Mouse (Mus musculus) neural tube, embryonic 11.5 days (tissue): ENCODE data around the gene Timp2. TPM values are rescaled to one million over a fixed set of nuclear protein-coding genes. Genes with fewer than 3 reads are reported as not detected.
"Not testable (repeated sequence)": the region's sequence is repeated elsewhere in the genome, so short reads cannot be mapped to it uniquely, and the experiment has no call there.

ENCODE experiments used
- ATAC-seq: fragments of 200-750 bp; cut with Nextera tagmentation; 2 replicates; pipeline ENCODE4 v1.8.0; 2017; ENCODE audit warnings: moderate number of reproducible peaks, mild to moderate bottlenecking, moderate TSS enrichment, moderate library complexity; ENCODE audit not compliant: insufficient read depth, low FRiP score, low TSS enrichment
- DNase-seq: peaks from one replicate; pipeline ENCODE4 v3.0.0-alpha.2; 2015; ENCODE audit warnings: low spot score
- H3K27ac ChIP-seq: fragments of 300-500 bp; sonication (generic); 2 replicates; pipeline ENCODE4 v1.5.1; 2014; ENCODE audit warnings: low read depth, mild to moderate bottlenecking, low read length
- H3K27me3 ChIP-seq: fragments of 300-500 bp; sonication (generic); 2 replicates; pipeline ENCODE4 v1.6.1; 2014; ENCODE audit warnings: mild to moderate bottlenecking, low read length, mixed read lengths; ENCODE audit not compliant: control insufficient read depth, insufficient read depth
- H3K36me3 ChIP-seq: fragments of 300-500 bp; sonication (generic); 2 replicates; pipeline ENCODE4 v1.6.1; 2014; ENCODE audit warnings: mild to moderate bottlenecking, low read length, moderate library complexity, mixed read lengths; ENCODE audit not compliant: control insufficient read depth, insufficient read depth
- H3K4me1 ChIP-seq: fragments of 300-500 bp; sonication (generic); 2 replicates; pipeline ENCODE4 v1.6.1; 2014; ENCODE audit warnings: low read length, mixed read lengths; ENCODE audit not compliant: control insufficient read depth, insufficient read depth
- H3K4me2 ChIP-seq: fragments of 300-500 bp; sonication (generic); 2 replicates; pipeline ENCODE4 v1.6.1; 2014; ENCODE audit warnings: low read depth, mild to moderate bottlenecking, moderate library complexity
- H3K4me3 ChIP-seq: fragments of 300-500 bp; sonication (generic); 2 replicates; pipeline ENCODE4 v1.5.1; 2014; ENCODE audit warnings: low read depth, low read length
- H3K9ac ChIP-seq: fragments of 300-500 bp; sonication (generic); 2 replicates; pipeline ENCODE4 v1.6.1; 2014; ENCODE audit warnings: mild to moderate bottlenecking, low read length
- H3K9me3 ChIP-seq: fragments of 300-500 bp; sonication (generic); 2 replicates; pipeline ENCODE4 v1.6.1; 2016; ENCODE audit warnings: low read length; ENCODE audit not compliant: control insufficient read depth
- WGBS: fragments of 180-500 bp; shearing (Covaris S2); extraction: QIAGEN DNeasy Blood & Tissue Kit; methylation state at CpG from one replicate; pipeline ENCODE4 v1.1.7; 2014; 5-methylcytosine and 5-hydroxymethylcytosine counted together
- polyA plus RNA-seq: library from polyadenylated mRNA; unstranded; fragments of >200 nt; fragmentation: Nextera tagmentation; extraction: Ambion mirVana; gene quantifications from 2 replicates; pipeline ENCODE4 v1.2.1, GENCODE M21; 2014

Timp2 gene
- polyA plus RNA-seq, 1 experiment from 2014 or later = 46.4 TPM

DNA sequence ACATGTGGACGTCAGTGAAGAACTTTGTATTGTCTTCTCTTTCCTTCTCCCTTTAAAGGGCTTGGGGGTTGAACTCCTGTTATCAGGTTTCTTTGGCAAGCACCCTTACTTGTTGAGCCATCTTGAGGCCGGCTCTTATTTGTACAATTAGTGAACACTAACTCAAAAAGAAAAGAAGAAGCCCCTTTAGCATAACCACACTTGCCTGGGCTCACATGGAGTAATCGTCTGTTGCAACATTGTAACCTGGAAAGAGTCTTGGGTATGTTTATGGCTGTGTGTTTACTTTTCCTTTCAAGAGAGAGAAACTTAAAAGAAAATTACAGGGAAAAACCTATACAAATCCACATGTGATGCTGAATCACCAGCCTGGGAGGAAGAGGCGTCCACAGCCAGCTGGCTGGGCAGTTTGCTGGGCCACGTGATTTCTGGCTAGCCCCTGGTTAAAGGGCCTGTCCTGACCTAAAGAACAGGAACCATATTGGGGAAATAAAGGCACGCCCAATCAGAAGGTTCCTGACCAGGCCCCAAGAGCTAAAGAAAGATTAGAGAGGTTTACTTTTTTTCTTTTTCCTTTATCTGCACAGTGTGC lies 43.3 kb downstream of the Timp2 start:
- 84% methylated on average over 6 of the region's 6 CpGs for WGBS
- peaks cover 8% of the 10 kb centered on the region for H3K36me3 ChIP-seq

GRCm38 (mm10) chr11:118307962-118308361 lies 47.6 kb downstream of the Timp2 start:
- H3K9me3 ChIP-seq, H3K9ac ChIP-seq, H3K27me3 ChIP-seq, H3K36me3 ChIP-seq, H3K27ac ChIP-seq, H3K4me2 ChIP-seq, ATAC-seq, H3K4me3 ChIP-seq, DNase-seq, H3K4me1 ChIP-seq: not testable (repeated sequence)
- 91% methylated on average over 2 of the region's 2 CpGs for WGBS

More for the DNA sequence above, 43.3 kb downstream of the Timp2 start:
- Histone ChIP-seq H3K4me1 (no peaks in the 10 kb centered on the region), H3K9me3 (no peaks in the 10 kb centered on the region), H3K27me3 (no peaks in the 10 kb centered on the region), H3K27ac (no peak overlapping the region), H3K4me2 (no peak overlapping the region), H3K9ac (no peak overlapping the region), H3K4me3 (no peak overlapping the region)
- no peak for DNase-seq
- no peak for ATAC-seq

DNA sequence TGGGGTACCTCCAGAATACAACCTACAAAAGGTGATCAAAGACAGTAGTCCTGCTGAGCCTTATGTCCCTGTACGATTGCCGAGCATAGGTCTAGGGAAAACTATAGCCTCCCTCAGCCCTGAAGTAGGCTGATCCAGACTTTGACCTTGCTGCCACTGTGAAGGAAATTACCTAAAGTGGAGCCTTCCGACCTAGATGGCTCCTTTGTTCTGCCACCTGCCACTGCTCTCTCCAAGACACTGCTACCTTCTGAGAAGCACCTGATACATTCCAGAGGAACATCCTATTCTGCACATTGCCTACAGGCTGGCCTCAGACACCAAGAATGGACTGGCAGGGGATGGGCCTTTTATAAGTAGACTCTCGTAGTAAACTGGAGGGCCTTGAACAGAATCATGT lies 51.6 kb downstream of the Timp2 start:
- H3K27me3 ChIP-seq, DNase-seq, H3K4me2 ChIP-seq, ATAC-seq, H3K4me3 ChIP-seq, H3K27ac ChIP-seq, H3K4me1 ChIP-seq, H3K9ac ChIP-seq, H3K9me3 ChIP-seq, H3K36me3 ChIP-seq: not testable (repeated sequence)
- WGBS = 94% methylated on average over 4 of the region's 4 CpGs

GRCm38 (mm10) chr11:118298810-118299209 lies 56.7 kb downstream of the Timp2 start:
- no peaks in the 10 kb centered on the region for H3K27me3 ChIP-seq
- no peaks in the 10 kb centered on the region for H3K9me3 ChIP-seq
- no peak for DNase-seq
- no peak overlapping the region for H3K27ac ChIP-seq
- H3K4me2 ChIP-seq = no peak overlapping the region
- no peaks in the 10 kb centered on the region; the same call in 1 of the 2 replicates for H3K36me3 ChIP-seq
- 69% methylated on average over 2 of the region's 2 CpGs for WGBS
- ATAC-seq = no peak
- H3K4me1 ChIP-seq = no peaks in the 10 kb centered on the region
- H3K4me3 ChIP-seq = no peak overlapping the region
- no peak overlapping the region for H3K9ac ChIP-seq

GRCm38 (mm10) chr11:118297967-118298366 lies 57.6 kb downstream of the Timp2 start:
- Histone ChIP-seq H3K4me1 (no peaks in the 10 kb centered on the region), H3K4me2 (no peak overlapping the region), H3K27me3 (no peaks in the 10 kb centered on the region), H3K27ac (no peak overlapping the region), H3K9ac (no peak overlapping the region), H3K36me3 (no peaks in the 10 kb centered on the region; the same call in 1 of the 2 replicates), H3K4me3 (no peak overlapping the region), H3K9me3 (no peaks in the 10 kb centered on the region)
- ATAC-seq = no peak
- no peak for DNase-seq
- WGBS = 75% methylated on average over 3 of the region's 3 CpGs

DNA sequence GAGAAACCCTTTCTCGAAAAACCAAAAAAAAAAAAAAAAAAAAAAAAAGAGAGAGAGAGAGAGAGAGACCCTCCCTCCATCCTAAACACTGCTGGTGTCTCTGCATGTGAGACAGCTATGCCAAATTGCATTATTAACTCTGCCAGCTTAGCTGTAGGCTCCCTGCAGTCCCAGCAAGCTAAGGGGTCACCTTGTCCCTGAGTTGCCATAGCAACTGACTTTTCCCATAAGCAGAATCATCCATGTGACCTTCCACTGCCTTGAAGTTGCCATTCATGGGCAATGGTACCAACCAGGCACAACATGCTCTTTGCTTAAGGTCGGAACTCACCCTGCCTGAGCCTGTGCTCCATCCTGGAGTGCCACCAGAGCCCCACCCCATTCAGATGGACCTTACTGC lies 60.5 kb downstream of the Timp2 start:
- Histone ChIP-seq H3K27me3 (no peaks in the 10 kb centered on the region), H3K4me1 (peaks cover 6% of the 10 kb centered on the region; the same call in 1 of the 2 replicates), H3K9me3 (no peaks in the 10 kb centered on the region), H3K36me3 (no peaks in the 10 kb centered on the region), H3K4me3 (no peak overlapping the region), H3K27ac (no peak overlapping the region), H3K9ac (no peak overlapping the region), H3K4me2 (no peak overlapping the region)
- ATAC-seq (no peak), DNase-seq (no peak)
- 79% methylated on average over 2 of the region's 2 CpGs for WGBS

DNA sequence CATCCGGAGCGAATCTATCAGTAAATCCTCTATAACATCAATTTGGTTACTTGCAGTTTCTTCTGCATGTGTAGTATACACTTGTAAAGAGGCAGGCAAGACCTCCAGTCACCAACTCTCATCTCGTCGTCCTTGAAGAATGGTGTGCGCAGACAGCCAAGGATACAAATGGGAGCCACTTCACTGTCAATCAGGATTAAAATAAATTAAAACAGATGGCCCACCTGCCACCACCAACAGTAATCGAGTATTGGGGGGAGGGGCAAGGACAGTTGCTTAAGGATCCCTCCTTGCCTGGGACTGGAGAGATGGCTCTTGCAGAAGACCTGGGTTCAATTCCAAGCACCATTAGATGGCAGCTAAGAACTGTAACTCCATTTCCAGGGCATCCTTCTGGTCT lies 62.9 kb downstream of the Timp2 start:
- no peaks in the 10 kb centered on the region for H3K27me3 ChIP-seq
- no peak for DNase-seq
- no peak overlapping the region for H3K4me3 ChIP-seq
- peaks cover 16% of the 10 kb centered on the region for H3K4me1 ChIP-seq
- no peak overlapping the region for H3K4me2 ChIP-seq
- no peak overlapping the region for H3K27ac ChIP-seq
- ATAC-seq = no peak
- no peak overlapping the region for H3K9ac ChIP-seq
- no peaks in the 10 kb centered on the region for H3K9me3 ChIP-seq
- no peaks in the 10 kb centered on the region for H3K36me3 ChIP-seq
- 75% methylated on average over 6 of the region's 6 CpGs for WGBS

- peak within 1 kb of the TSS; percentile 93 for H3K4me2 ChIP-seq
- peaks cover 3% of the 10 kb centered on the region for H3K36me3 ChIP-seq
- H3K27ac ChIP-seq = peak within 1 kb of the TSS; percentile 56; the same call in 1 of the 2 replicates
- peak within 1 kb of the TSS; percentile 87 for H3K9ac ChIP-seq
- H3K27me3 ChIP-seq = no peaks in the 10 kb centered on the region
- peak within 1 kb of the TSS; percentile 86 for H3K4me3 ChIP-seq
- H3K9me3 ChIP-seq = no peaks in the 10 kb centered on the region
- ATAC-seq = peak; percentile 98
- H3K4me1 ChIP-seq = peaks cover 16% of the 10 kb centered on the region
- 1% methylated on average over 68 of the region's 68 CpGs for WGBS
- DNase-seq = peak; percentile 100
Measured at GRCm38 (mm10) chr11:118289999-118290889, 65.3 kb downstream of the Timp2 start, which contains the start of gene Usp36. Gene Usp36 (minus strand): TSS chr11:118290244.
